Mouse (Mus musculus) CH12.LX (cell line): Measurements from ENCODE around the gene Clec10a. TPM values are rescaled to one million over a fixed set of nuclear protein-coding genes. Genes with fewer than 3 reads are reported as not detected.

Source experiments
- DNase-seq: peaks from one replicate; pipeline ENCODE4 v3.0.0-alpha.2; 2013; ENCODE audit errors: extremely low read depth
- H3K27ac ChIP-seq: 2 replicates; pipeline ENCODE4 v1.5.1; 2012; ENCODE audit warnings: low read depth, mild to moderate bottlenecking, control low read depth, moderate library complexity; ENCODE audit not compliant: insufficient read depth
- H3K27me3 ChIP-seq: replicated peaks from 2 replicates; pipeline ENCODE3; 2012; ENCODE audit warnings: inconsistent platforms
- H3K36me3 ChIP-seq, 2 experiments: replicated peaks in 1 of 2; 2 replicates each; pipeline versions ENCODE3 to v1.6.1; 2012; ENCODE audit warnings: inconsistent platforms in 1 of 2, low read length in 1 of 2, mild to moderate bottlenecking in 1 of 2, mixed read lengths in 1 of 2, moderate library complexity in 1 of 2; ENCODE audit not compliant: control insufficient read depth in 1 of 2, insufficient read depth in 1 of 2
- H3K4me1 ChIP-seq, 2 experiments: 2 replicates each; pipeline ENCODE4 v1.6.1; 2012; ENCODE audit warnings: inconsistent platforms in 1 of 2, moderate library complexity in 1 of 2; ENCODE audit not compliant: insufficient read depth in 2 of 2, control insufficient read depth in 1 of 2
- H3K4me2 ChIP-seq: 2 replicates; pipeline ENCODE4 v1.6.1; 2012; ENCODE audit warnings: low read depth, mild to moderate bottlenecking, control low read depth; ENCODE audit not compliant: poor library complexity, insufficient read depth, severe bottlenecking
- H3K4me3 ChIP-seq, 3 experiments: fragments of 150-350 bp in 1 of 3; sonication (generic) in 1 of 3; replicated peaks in 1 of 3; 2 replicates each; pipeline versions ENCODE3 to v1.5.1; 2011 to 2012; ENCODE audit warnings: low read depth in 2 of 3, low read length in 2 of 3, mild to moderate bottlenecking in 2 of 3, moderate library complexity in 2 of 3, control low read depth in 1 of 3, improper control_type of control experiment in 1 of 3, inconsistent platforms in 1 of 3, mixed read lengths in 1 of 3; ENCODE audit not compliant: poor library complexity in 1 of 3
- H3K79me2 ChIP-seq: replicated peaks from 2 replicates; pipeline ENCODE4 v1.6.1; 2012; ENCODE audit warnings: mild to moderate bottlenecking, moderate library complexity; ENCODE audit not compliant: control insufficient read depth, poor library complexity, insufficient read depth, severe bottlenecking; ENCODE audit errors: extremely low read depth
- H3K9ac ChIP-seq: 2 replicates; pipeline ENCODE4 v1.6.1; 2012; ENCODE audit warnings: low read depth, mild to moderate bottlenecking, control low read depth, moderate library complexity; ENCODE audit not compliant: insufficient read depth
- H3K9me3 ChIP-seq: replicated peaks from 2 replicates; pipeline ENCODE3; 2012; ENCODE audit warnings: low read length, inconsistent platforms, mixed read lengths
- BHLHE40 ChIP-seq: IDR thresholded peaks from 2 replicates; pipeline ENCODE4 v1.6.1; 2011; ENCODE audit warnings: mild to moderate bottlenecking, low read depth, low read length, improper control_type of control experiment
- CHD2 ChIP-seq: IDR thresholded peaks from 2 replicates; pipeline ENCODE4 v1.6.1; 2011; ENCODE audit warnings: low read length, improper control_type of control experiment
- E2F4 ChIP-seq: IDR thresholded peaks from 2 replicates; pipeline ENCODE4 v1.6.1; 2011; ENCODE audit warnings: low read depth, low read length, improper control_type of control experiment; ENCODE audit not compliant: insufficient replicate concordance
- ELF1 ChIP-seq: IDR thresholded peaks from 2 replicates; pipeline ENCODE4 v1.6.1; 2014; ENCODE audit warnings: low read depth, mild to moderate bottlenecking, inconsistent platforms, low read length, improper control_type of control experiment
- EP300 ChIP-seq: IDR thresholded peaks from 2 replicates; pipeline ENCODE4 v1.6.1; 2011; ENCODE audit warnings: low read length, improper control_type of control experiment
- GABPA ChIP-seq: IDR thresholded peaks from 2 replicates; pipeline ENCODE4 v1.6.1; 2012; ENCODE audit warnings: low read depth, low read length, improper control_type of control experiment, inconsistent platforms; ENCODE audit not compliant: insufficient replicate concordance
- IRF4 ChIP-seq: IDR thresholded peaks from 2 replicates; pipeline ENCODE4 v1.6.1; 2014; ENCODE audit warnings: low read depth, mild to moderate bottlenecking, inconsistent platforms, low read length, improper control_type of control experiment
- JUN ChIP-seq: IDR thresholded peaks from 2 replicates; pipeline ENCODE4 v1.6.1; 2011; ENCODE audit warnings: low read depth, mild to moderate bottlenecking, low read length, improper control_type of control experiment, moderate library complexity; ENCODE audit not compliant: insufficient read depth
- KAT2A ChIP-seq: IDR thresholded peaks from 2 replicates; pipeline ENCODE4 v1.6.1; 2012; ENCODE audit warnings: low read length, improper control_type of control experiment, inconsistent platforms; ENCODE audit not compliant: insufficient replicate concordance
- MYC ChIP-seq: IDR thresholded peaks from 2 replicates; pipeline ENCODE4 v1.6.1; 2011; ENCODE audit warnings: low read depth, mild to moderate bottlenecking, improper control_type of control experiment, low read length
- NRF1 ChIP-seq: IDR thresholded peaks from 2 replicates; pipeline ENCODE4 v1.6.1; 2014; ENCODE audit warnings: low read depth, mild to moderate bottlenecking, inconsistent platforms, low read length, improper control_type of control experiment, moderate library complexity
- PAX5 ChIP-seq: IDR thresholded peaks from 2 replicates; pipeline ENCODE4 v1.6.1; 2012; ENCODE audit warnings: low read length, inconsistent platforms, mixed read lengths
- POLR2A ChIP-seq: IDR thresholded peaks from 2 replicates; pipeline ENCODE4 v1.6.1; 2011; ENCODE audit warnings: low read depth, mild to moderate bottlenecking, improper control_type of control experiment, low read length
- SIN3A ChIP-seq: IDR thresholded peaks from 2 replicates; pipeline ENCODE4 v1.6.1; 2012; ENCODE audit warnings: low read length, improper control_type of control experiment, inconsistent platforms
- TBP ChIP-seq: conservative IDR thresholded peaks from 2 replicates; pipeline ENCODE4 v1.6.1; 2011; ENCODE audit warnings: low read depth, low read length, improper control_type of control experiment
- TCF12 ChIP-seq: IDR thresholded peaks from 2 replicates; pipeline ENCODE4 v1.6.1; 2014; ENCODE audit warnings: low read depth, mild to moderate bottlenecking, inconsistent platforms, low read length, improper control_type of control experiment
- UBTF ChIP-seq: IDR thresholded peaks from 2 replicates; pipeline ENCODE4 v1.6.1; 2012; ENCODE audit warnings: low read depth, mild to moderate bottlenecking, inconsistent platforms, low read length, improper control_type of control experiment, moderate library complexity
- USF2 ChIP-seq: conservative IDR thresholded peaks from 2 replicates; pipeline ENCODE4 v1.6.1; 2011; ENCODE audit warnings: low read depth, low read length, improper control_type of control experiment
- ZC3H11A ChIP-seq: IDR thresholded peaks from 2 replicates; pipeline ENCODE4 v1.6.1; 2012; ENCODE audit warnings: low read depth, mild to moderate bottlenecking, inconsistent platforms, low read length, improper control_type of control experiment
- ZKSCAN1 ChIP-seq: IDR thresholded peaks from 2 replicates; pipeline ENCODE4 v1.6.1; 2012; ENCODE audit warnings: low read depth, inconsistent platforms, low read length, improper control_type of control experiment, borderline replicate concordance
- dilution Hi-C: fragments of 300-500 bp; cut with MboI; formaldehyde crosslinking; loops from 2 replicates; pipeline ENCODE4 v1.14.3; 2020; ENCODE audit warnings: low sequenced_read_pairs; ENCODE audit not compliant: extremely low pct_unique_long_range_greater_than_20kb, extremely low pct_ligation_motif_present
- in situ Hi-C: fragments of 300-500 bp; cut with MboI; formaldehyde crosslinking; loops from 3 replicates; pipeline ENCODE4 v1.14.3; 2019; ENCODE audit warnings: low sequenced_read_pairs, low pct_ligation_motif_present, low pct_unique_long_range_greater_than_20kb, mixed read lengths
- polyA plus RNA-seq: library from polyadenylated mRNA; unstranded; fragments of >175 nt; gene quantifications from 2 replicates; pipeline ENCODE4 v1.2.1, GENCODE M21; 2012; ENCODE audit warnings: low read depth; ENCODE audit not compliant: insufficient read length
- total RNA-seq, 2 experiments: library from RNA; depleted of rRNA; stranded (reverse); fragments of 300-350 nt in 1 of 2; fragments of >200 nt in 1 of 2; gene quantifications; 2 replicates each; pipeline ENCODE4 v1.2.3; 2012 to 2014

Gene Clec10a
- total and polyA plus RNA-seq, 3 experiments: not detected

GRCm38 (mm10) chr11:70218741-70219470 lies 62.9 kb downstream of the Clec10a start:
- no peak overlapping the region for H3K9ac ChIP-seq
- TF ChIP-seq MYC (no peak), ZC3H11A (no peak)
- no peak overlapping the region for H3K27ac ChIP-seq
- no peaks in the 10 kb centered on the region for H3K27me3 ChIP-seq
- H3K4me2 ChIP-seq: no peak overlapping the region
- peak overlapping the region in 1 of 3 experiments; percentile 10 for H3K4me3 ChIP-seq
- H3K36me3 ChIP-seq: peaks cover 5 to 56% of the 10 kb centered on the region in 2 experiments
- H3K9me3 ChIP-seq: no peaks in the 10 kb centered on the region
- no peak for DNase-seq
- H3K79me2 ChIP-seq: no peaks in the 10 kb centered on the region
- H3K4me1 ChIP-seq: peaks cover 15 to 30% of the 10 kb centered on the region in 2 experiments; a peak in 3 of 4 replicates
- dilution Hi-C loops: no loop called here
- in situ Hi-C loops: no loop called here

- H3K4me2 ChIP-seq: peak overlapping the region; percentile 57
- no peak for DNase-seq
- peak overlapping the region; percentile 70 for H3K9ac ChIP-seq
- no peaks in the 10 kb centered on the region for H3K79me2 ChIP-seq
- TF ChIP-seq TCF12: no peak
- no peak for TF ChIP-seq JUN
- no peak for TF ChIP-seq E2F4
- TF ChIP-seq SIN3A: no peak
- TF ChIP-seq ZKSCAN1: no peak
- TF ChIP-seq PAX5: no peak
- no peak for TF ChIP-seq ELF1
- no peak for TF ChIP-seq POLR2A
- no peak for TF ChIP-seq KAT2A
- no peak for TF ChIP-seq UBTF
- no peak for TF ChIP-seq TBP
- no peak for TF ChIP-seq NRF1
- no peak for TF ChIP-seq GABPA
- TF ChIP-seq IRF4: no peak
- TF ChIP-seq CHD2: no peak
- no peak for TF ChIP-seq USF2
- no peak for TF ChIP-seq BHLHE40
- TF ChIP-seq ZC3H11A: no peak
- no peak for TF ChIP-seq EP300
- no peaks in the 10 kb centered on the region for H3K9me3 ChIP-seq
- H3K27me3 ChIP-seq: no peaks in the 10 kb centered on the region
- dilution Hi-C loops: no loop called here
- H3K27ac ChIP-seq: no peak overlapping the region
- H3K36me3 ChIP-seq: peaks cover 5 to 57% of the 10 kb centered on the region in 2 experiments
- in situ Hi-C loops: no loop called here
- H3K4me1 ChIP-seq: peaks cover 15 to 30% of the 10 kb centered on the region in 2 experiments; a peak in 3 of 4 replicates
- peak overlapping the region; percentile 61 to 78 (median 76) for H3K4me3 ChIP-seq
These were observed 63.9 kb downstream of the Clec10a start for GRCm38 (mm10) chr11:70219873-70220272.
